Mouse (Mus musculus): ENCODE measurements at regions not wholly inside any gene's neighbourhood (a gene's known extent, or its start where the extent isn't known, plus 50 kb on each side); places are given as distances from the start of the nearest gene placed in this dataset.

DNA sequence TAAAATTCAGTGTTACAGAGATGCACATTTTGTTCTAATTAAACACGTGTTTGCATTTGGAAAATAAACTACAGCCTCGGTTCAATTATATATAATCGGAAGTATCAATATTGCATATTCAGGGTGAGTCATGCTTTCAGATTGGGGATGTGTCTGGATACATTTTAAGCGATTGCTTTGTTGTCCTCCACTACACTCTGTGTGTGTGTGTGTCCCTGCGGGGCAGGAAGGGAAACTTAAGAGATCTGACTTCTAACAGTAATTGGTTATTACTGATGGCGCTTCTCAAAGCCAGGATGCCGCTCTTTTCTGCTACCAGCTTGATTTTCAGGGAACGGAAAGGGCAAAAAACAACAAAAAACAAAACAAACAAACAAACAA is 409.3 kb downstream of the Rnd3 start:
- intact Hi-C loops (cut with DNase I), result no loop called here
- DNase-seq (ENCODE audit: low spot score in 2 of 2), result no peak

DNA sequence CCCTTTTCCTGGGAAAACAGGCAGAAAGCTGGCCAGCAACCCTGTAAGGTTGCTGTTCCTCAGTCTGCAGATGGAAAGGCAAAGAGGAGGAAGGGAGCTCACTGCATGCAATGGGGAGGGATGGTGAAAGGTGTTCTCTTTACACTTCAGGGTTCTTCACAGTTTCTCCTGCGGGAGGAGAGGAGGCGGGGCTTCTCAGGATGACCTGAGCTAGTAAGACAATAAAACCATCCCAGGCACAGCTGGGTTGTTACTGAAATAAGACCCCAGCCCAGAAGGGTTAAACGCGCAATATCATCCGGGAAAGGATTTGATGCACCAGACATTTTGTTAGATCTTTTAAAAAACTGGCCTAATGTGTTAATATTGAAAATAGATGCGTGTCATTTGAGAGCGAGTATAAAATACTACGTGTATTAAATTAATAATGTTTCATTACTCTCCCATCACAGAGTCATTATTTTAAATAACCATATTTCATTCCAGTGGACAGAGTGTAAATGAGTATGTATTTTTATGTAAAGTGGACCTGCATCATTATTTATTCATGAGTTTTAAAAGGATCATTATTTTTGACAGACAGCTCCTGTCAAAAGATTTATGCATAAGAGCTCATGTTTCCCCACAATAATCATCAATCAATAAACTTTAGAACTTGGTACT is 409.8 kb downstream of the Rnd3 start:
- intact Hi-C loops (cut with DNase I), result no loop called here
- DNase-seq (ENCODE audit: low spot score in 2 of 2), result no peak

DNA sequence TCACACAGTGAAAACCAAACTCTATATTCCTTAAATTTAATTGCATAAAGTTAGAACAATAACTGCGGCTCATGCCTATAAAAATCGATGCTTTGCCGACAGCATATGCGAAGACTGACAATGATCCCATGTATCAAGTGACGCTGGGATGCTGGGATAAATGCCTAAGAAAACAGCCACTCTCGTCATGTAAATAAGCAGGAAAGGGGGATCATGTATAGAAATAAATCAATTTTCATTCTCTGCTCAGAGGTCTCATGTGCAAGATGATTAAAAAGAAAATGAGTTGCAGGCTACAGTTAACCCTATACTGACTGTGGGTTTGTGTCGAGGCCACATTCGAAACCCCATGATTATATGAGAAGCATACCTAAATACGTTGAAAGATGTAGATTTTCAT is 411.2 kb downstream of the Rnd3 start:
- intact Hi-C loops (cut with DNase I), result no loop called here
- DNase-seq (ENCODE audit: low spot score in 2 of 2), result no peak

DNA sequence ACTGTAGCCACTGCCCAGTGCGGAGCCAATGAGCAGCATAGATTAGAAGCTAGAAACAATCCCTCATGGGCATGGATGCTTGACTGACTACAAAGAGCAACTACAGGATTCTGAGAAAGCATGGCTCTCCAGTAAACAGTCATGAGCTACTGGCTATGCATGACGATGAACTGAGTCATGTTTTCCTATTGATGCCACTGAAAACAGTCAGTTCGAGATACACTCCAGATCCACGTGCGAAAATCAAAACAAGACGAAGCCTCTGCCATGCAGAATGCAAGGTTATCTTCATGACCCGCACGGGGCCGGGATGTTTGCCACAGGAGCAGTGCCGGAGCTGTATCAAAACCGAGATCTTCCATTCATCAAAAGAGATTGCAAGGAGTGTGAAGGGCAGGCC is 413.9 kb downstream of the Rnd3 start:
- intact Hi-C loops (cut with DNase I), result no loop called here
- no peak for DNase-seq (ENCODE audit: low spot score in 2 of 2)

DNA sequence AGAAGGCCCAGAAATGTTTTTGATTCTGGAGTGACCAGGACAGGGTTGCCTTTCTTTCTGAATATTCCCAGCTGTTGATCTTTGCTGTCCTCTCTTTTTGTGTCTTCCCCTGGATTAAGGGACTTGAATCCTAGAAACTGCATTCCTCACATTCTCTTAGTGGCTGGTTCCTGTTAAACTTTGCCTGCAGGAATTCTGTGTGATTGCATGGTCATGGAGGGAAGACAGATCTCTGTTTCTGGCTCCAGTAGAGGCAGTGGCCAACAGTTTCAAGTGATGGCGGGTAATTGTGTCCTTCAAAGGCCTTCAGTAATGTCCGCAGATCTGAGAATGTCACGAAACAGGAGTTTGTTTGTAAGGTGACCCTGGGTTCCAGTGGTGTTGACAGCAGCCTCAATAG is 410.1 kb upstream of the Mmadhc start:
- DNase-seq (ENCODE audit: low spot score in 2 of 2), result no peak
- intact Hi-C loops (cut with DNase I), result no loop called here

DNA sequence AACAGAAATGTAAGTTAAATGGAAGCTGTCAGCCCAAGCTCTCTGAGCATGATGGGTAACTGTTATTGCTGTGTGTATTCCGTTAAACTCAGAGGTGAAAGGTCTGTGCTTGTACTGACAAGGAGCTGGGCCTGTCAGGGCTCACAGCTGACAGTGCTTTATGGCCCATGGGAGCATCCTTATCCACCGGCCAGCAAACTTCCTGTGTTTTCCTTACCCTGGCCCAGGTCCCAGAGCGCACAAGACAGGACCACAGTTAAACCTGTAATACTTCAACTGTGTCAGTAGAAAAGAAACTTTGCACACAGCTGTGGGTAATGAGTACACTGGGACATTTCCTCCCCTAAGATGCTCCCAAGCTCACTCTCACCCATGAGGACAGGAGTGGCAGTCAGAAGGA is 407.7 kb upstream of the Mmadhc start:
- intact Hi-C loops (cut with DNase I), result no loop called here
- no peak for DNase-seq (ENCODE audit: low spot score in 2 of 2)

DNA sequence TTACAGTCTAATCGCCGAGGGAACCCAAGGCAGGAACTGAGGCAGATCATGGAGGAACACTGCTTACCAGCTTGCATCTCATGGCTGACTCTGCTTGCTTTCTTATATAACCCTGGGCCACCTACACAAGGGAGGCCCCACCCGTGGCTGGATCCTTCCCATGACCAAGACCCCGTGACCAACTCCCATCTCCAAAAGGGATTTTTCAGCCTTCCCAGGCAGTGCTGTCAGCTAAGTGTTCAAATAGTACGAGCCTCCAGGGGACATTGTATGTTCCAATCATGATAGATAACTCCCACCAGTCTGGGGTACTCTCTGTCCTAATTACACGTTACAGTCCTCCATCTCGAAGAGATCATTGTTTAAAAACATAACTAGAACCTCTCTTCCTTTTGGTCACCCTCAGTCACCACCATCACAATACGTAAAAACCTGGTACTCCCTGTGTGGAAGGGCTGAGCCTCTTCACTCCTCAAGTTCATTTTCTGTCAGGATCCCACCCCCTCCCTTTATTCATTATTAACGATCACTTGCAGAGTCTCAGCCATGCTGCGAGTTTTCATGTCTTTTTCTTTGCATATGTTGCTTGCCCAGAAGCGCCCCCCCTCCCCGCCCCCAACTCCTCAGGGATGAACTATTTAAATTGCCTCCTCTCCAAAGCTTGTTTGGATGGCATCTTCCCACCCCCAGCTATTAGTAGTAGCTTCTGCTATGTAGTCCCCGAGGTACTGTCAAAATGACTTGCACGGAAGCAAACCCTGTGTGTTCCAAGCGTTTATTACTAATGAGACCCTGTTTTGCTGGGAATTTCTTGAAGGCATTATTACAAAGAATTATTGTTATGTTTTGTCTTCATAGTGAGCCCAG is 406.2 kb upstream of the Mmadhc start:
- intact Hi-C loops (cut with DNase I), result no loop called here
- DNase-seq (ENCODE audit: low spot score in 2 of 2), result no peak

DNA sequence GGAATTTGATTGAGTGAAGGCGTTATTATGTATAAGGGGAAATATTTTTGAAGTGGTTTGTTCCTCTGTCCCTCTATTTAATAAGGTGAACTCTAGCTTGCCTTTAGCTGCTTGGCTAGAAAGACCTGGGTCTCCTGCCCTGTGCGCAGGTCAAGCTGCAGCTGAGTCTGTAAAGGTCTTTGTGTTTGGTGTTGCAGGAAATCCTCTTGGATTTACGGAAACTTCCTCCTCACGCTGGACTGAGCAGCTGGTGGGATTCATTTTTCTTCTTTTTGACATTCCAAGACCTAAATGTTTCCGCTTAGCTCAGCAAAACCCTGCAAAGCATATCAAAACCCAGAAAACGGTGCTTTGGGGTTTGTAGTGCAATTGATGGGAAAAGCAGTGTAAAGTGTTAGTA is 402.2 kb upstream of the Mmadhc start:
- intact Hi-C loops (cut with DNase I), result no loop called here
- DNase-seq (ENCODE audit: low spot score in 2 of 2), result no peak

DNA sequence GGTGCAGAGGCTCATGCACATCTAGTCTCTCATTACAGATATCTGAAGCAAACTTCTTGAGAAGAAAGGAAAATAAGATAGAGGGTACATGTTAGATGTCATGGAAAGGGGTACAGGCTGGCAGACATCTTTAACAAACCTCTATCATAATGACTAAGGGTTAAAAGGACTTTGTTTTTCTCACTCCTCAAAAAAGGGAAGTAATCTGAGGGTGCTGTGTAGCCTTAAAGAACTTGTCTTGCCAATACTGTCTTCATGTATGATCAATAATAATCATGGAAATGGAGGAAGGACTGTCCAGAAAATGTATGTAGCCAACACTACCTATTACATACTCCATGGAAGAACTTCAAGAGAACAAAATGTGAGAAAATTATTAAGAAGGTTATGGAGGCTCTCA is 400.0 kb upstream of the Mmadhc start:
- no peak for DNase-seq (ENCODE audit: low spot score in 2 of 2)
- intact Hi-C loops (cut with DNase I), result no loop called here

DNA sequence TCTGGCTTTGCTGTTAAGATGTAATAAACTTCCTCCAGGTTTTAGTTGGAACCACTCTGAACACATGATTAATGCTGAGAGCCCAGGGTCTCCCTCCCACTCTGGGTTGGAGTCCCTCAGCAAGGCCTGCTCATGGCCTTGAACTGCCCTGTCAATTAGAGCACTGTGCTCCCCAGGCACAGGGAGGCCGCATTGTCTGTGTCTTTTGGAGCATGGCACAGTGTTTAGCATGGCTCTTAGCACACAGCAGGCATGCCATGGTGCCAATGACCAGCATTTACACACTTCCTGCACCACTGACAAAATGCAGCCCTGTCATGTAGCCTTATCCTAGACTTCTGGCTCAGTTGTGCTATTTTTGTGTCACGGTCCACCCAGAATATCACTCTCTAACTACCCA is 398.2 kb upstream of the Mmadhc start:
- intact Hi-C loops (cut with DNase I), result no loop called here
- DNase-seq (ENCODE audit: low spot score in 2 of 2), result no peak

DNA sequence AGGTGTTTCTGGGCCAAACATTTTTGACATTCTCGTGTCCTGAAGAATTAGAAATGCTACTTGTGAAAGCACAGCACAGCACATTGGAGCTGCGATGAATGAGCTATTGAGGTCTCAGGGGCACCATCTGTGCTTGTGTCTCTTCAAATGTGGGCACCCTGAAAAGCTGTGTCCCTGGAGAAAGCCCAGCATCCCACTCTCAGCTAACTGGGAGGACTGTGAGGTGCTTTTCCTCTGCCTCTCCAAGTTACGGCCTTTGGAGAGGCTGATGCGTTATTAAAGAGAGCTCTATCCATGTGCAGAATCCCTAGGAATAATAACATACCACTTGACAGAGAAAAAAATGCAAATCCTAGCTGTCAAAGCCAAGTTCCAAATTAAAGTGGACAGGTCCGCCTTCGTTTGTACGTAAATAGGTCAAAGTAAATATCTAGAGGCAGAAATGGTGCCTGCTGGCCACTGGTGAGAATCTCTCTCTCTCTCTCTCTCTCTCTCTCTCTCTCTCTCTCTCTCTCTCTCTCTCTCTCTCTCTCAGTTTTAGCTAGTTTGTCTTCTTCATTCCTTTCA is 397.3 kb upstream of the Mmadhc start:
- intact Hi-C loops (cut with DNase I), result no loop called here
- no peak for DNase-seq (ENCODE audit: low spot score in 2 of 2)

DNA sequence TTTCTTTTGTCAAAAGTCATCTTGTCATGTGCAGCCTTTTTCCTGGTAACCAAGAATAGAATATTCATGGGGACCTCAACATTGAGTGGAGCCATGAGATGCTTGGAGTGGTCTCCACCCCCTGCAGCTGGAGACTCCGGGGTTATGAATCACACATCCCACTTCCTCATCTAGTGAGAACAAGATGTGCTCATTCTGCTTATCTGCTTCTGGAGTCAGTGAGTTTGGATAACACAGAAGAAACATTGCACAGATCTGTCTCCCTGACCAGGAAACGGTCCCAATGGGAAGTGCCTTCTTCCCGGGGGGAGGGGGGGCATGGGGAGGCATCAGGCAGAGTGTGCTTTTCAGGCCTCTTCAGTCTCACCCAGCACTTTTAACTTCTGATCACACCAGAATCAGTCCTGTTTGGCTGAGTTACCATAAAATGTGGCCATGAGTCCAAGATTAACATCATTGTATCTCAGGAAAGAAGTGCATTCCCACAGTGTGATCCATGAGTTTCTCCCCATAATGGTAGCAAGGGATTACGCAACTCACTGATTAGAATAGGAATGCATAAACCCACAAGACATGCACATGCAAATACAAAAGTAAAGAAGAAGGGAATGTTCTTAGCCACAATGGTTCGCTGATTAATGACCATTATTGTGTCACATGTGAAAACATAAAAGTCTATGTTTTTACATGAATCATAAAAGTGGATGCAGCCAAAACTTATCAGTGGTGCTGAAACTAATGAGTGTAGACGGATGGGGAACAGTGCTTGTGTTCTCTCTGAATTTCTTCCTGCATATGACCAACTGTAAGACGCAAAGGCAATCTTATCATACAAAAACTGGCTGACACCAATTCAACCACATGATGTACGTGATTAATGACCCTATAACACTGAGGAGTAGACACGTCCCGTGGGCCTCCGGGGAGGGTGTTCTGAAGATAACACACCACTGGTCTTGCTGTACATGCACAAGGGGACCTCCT is 393.8 kb upstream of the Mmadhc start:
- no peak for DNase-seq (ENCODE audit: low spot score in 2 of 2)
- intact Hi-C loops (cut with DNase I), result no loop called here

DNA sequence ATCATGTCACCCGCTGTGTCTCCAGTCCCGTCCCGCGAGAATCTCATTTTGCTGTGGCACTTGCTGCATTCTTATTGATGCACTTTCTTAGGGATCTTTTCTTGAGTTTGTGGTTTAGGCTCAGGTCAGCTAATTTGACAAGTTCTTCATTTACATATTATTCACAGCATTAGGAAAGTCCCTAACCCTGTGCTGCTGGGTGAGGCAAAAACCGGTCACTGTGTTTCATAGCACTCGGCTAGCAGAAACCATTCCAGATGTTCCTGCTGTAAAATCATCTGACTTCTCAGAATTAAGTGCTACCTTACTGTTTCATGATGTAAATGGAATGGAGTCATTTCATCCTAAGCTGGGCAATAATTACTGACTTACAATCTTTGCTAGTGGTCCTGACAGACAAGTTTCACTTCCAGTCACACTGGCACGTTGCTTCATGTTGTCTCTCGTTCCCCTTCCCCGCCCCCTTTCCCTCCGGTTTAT is 391.1 kb upstream of the Mmadhc start:
- intact Hi-C loops (cut with DNase I), result no loop called here
- no peak for DNase-seq (ENCODE audit: low spot score in 2 of 2)

DNA sequence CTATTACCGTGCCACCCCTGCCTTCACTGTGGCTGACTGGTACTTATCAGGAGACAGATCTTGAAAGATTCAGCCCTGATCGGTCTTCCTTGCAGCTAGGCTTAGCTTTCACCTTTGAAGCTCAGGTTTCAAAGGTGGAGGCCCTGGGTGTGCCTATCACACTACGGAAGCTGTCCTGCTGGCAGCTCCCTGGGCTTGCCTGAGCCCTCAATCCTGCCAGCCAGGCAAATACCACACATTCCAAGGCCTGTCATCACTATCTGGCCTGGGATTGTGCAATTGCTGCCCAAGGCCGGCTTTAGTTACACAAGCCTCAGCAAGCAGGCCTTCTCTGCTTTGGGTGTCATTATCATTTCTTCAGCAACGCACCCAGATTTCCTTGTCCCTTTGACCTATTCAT is 390.6 kb upstream of the Mmadhc start:
- DNase-seq (ENCODE audit: low spot score in 2 of 2), result no peak
- intact Hi-C loops (cut with DNase I), result no loop called here

DNA sequence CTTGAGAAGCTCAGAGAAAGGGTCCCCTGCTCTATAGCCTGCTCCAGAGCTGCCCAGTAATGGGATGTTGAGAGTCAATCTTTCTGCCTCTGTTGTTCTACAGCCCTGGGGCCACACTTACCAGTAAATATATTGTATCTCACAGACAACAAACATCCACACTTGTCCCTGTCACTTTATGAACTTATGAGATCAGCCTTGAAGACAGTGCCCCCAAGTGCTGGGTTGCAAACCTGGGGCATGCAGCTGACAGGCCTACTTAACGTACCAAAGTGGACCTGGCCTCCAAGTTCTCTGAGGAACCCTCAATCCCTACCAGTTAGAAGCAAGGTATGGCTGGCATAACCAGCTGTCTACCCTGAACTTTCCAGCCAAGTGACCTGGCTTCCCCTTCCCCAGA is 380.9 kb upstream of the Mmadhc start:
- intact Hi-C loops (cut with DNase I), result no loop called here
- DNase-seq (ENCODE audit: low spot score in 2 of 2), result no peak

DNA sequence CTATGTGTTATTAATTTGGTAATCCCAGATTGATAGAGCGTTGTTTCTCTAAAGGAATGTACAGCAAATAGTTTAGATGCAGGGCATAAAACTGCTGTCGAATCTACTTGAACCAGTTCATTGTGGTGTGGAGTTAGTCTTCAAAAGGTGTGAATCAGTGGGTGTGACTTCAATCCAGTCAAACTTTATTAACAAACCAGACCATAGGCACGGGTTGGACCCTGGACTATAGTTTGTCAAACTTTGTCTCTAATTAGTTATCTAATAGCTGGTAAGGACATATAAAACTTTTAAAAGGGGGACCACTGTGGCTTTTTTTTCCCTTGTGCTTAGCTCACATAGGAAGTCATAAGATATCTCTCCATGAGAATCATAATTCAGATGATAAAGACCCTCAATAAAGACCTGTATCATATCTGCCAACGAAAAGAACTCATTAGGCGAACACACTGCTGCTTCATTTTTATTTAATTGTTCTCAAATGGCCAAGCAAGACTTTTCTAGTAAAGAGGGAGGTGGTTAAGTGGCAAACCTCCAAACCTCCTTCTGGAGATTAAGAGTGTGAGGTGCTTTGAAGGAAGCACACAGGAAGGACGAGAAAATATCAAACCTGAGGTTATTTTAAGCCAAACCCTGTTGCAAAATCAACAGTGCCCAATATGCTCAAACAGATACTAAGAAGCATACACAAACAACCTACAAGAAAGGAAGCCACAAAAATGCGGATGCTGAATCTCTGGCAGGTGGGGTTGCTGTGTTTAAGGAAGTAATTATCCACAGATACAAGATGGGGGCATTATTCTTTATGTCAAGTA is 379.3 kb upstream of the Mmadhc start:
- no peak for DNase-seq (ENCODE audit: low spot score in 2 of 2)

DNA sequence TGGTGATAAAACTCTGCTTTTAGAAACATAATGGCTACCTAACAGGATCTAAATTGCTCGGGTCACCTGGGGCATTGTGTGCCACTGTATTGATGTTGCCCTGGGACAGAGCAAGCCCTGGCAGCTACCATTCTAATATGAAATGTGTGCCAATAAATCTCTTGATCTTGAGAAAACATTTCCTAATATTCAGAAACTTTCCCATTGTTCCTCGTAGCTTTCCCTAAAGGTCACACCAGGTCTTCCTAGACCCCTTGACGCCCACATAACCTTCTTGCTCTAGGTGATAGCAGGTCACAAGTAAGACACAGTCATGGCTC is 378.2 kb upstream of the Mmadhc start:
- intact Hi-C loops (cut with DNase I), result no loop called here
- no peak for DNase-seq (ENCODE audit: low spot score in 2 of 2)

More for the DNA sequence above, 379.3 kb upstream of the Mmadhc start:
- intact Hi-C loops (cut with DNase I), result no loop called here

DNA sequence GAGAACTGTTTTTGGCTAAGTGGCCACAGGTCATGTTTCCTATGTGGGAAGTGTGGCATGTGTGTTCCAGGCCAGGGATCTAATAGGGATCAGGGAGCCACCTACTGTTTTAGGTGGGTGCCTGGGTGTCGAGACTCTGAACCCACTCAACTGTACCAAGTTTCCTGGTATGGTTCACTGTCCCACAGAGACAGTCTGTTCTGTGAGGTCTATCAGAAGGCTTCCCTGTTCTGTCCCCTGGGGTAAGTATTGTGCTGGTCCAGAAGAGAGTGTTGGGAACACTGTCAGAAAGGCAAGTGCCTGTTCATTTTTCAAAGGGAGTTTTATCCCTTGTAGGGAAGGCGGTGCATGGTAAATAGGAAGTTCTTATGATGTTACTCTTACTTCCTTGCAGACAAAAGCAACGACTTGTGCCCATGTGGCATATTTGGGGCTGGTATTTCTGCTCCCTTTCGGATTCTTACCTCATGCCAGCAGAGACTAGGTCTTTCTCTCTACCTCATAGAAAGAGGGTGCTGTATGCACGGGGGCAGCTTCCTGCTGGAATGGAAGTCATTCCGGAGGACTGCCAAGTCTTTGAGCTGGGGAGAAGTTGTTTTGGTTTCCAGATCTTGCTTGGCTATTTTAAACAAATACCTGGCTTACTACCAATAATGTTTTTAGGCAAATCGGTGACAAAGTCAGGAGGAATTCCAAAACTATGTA is 377.7 kb upstream of the Mmadhc start:
- DNase-seq (ENCODE audit: low spot score in 2 of 2), result no peak
- intact Hi-C loops (cut with DNase I), result no loop called here

DNA sequence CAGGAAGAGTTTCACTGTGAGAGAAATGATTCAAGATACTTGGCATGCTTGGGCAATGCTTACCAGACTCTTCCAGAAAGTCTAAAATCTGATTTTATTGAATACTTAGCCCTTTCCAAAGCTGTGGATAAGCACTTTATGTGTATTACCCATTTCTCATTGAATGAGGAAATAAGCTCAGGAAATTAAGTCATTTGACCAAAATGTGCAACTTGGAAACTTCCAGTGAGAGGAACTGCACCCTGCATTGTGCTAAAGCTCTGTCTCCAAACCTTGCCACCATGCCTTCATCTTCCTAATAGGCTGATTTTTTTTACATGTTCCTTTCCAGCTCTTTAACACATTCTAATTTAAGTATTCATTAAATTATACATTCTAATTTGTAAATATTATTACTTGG is 372.7 kb upstream of the Mmadhc start:
- intact Hi-C loops (cut with DNase I), result no loop called here
- DNase-seq (ENCODE audit: low spot score in 2 of 2), result no peak

Data from left cerebral cortex, postnatal 36 days (tissue).